Mouse (Mus musculus): ENCODE data around the gene Arl14ep. TPM values are rescaled to one million over a fixed set of nuclear protein-coding genes. Genes with fewer than 3 reads are reported as not detected.
A peak's percentile ranks its signal among the peaks of the same experiment; 100 is the strongest.

The Arl14ep gene
- polyA plus RNA-seq, 1 experiment from 2014 or later, result 45.8 TPM

DNA sequence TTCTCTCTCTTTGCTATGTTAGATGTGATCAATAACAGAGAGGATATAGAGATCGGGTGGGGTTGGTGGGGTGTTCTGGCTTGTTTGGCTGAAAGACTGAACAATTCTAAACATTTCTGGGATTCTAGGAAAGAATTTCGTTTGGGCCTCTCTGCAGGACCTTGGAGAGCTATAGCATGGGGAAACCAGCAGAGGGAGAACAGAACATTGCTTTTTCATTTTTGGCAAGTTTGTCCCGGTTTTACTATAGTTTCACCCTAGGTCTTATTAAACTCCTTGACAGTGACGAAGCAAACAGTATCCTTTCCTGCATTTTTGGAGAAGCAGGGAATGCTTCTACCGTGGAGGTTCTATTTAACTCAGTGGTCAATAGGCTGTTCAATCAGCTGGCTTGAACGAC lies 8.3 kb upstream of the Arl14ep start:
- Histone ChIP-seq H3K4me1 (ENCODE audit: insufficient read depth, low read length) (no peaks in the 10 kb centered on the region), H3K9me3 (ENCODE audit: low read length) (no peaks in the 10 kb centered on the region), H3K4me2 (replicated peaks; ENCODE audit: low read depth, low read length) (no peak overlapping the region), H3K27ac (ENCODE audit: low read length) (no peak overlapping the region), H3K9ac (replicated peaks; ENCODE audit: low read length) (no peak overlapping the region), H3K4me3 (ENCODE audit: low read length) (no peak overlapping the region), H3K27me3 (ENCODE audit: insufficient read depth, low read length) (no peaks in the 10 kb centered on the region), H3K36me3 (ENCODE audit: insufficient read depth, low read length) (no peaks in the 10 kb centered on the region)
- 47% methylated on average over 6 of the region's 6 CpGs for WGBS
- no peak for ATAC-seq (ENCODE audit: low FRiP score, low TSS enrichment)

GRCm38 (mm10) chr2:106976472-106976871 lies 2.2 kb upstream of the Arl14ep start:
- no peak for ATAC-seq (ENCODE audit: low FRiP score, low TSS enrichment)
- Histone ChIP-seq H3K27ac (ENCODE audit: low read length) (no peak overlapping the region), H3K4me2 (replicated peaks; ENCODE audit: low read depth, low read length) (no peak overlapping the region), H3K9ac (replicated peaks; ENCODE audit: low read length) (no peak overlapping the region), H3K4me1 (ENCODE audit: insufficient read depth, low read length) (peaks cover 8% of the 10 kb centered on the region; the same call in 1 of the 2 replicates), H3K4me3 (ENCODE audit: low read length) (no peak overlapping the region), H3K27me3 (ENCODE audit: insufficient read depth, low read length) (no peaks in the 10 kb centered on the region), H3K36me3 (ENCODE audit: insufficient read depth, low read length) (no peaks in the 10 kb centered on the region), H3K9me3 (ENCODE audit: low read length) (no peaks in the 10 kb centered on the region)
- 85% methylated on average over 3 of the region's 3 CpGs for WGBS

DNA sequence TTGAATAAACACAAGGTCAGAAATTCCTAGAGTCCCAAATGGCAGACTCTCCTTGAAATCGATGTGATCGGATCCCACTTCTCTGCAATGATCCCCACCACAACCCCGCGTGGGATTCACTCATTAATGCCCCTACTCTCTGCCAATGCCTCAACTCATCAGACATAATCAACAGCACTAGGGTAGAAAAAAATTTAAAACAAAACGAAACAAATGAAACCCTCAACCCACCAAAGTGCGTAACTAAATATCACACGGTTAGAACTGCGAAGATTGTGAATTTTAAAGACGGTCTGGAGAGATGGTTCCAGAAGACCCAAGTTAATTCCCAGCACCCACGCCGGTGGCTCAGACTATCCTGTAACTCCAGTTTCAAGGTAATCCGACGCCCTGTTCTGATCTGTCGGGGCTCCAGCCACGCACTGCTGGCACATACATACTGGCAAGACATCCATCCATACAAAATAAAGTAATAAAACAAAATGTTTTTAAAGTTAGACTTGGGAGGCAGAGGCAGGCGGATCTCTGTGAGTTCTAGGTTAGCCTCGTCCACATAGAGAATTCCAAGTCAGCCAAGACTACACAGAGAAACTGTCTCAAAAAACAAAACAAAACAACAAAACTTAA lies 779 bp downstream of the Arl14ep start:
- H3K27ac ChIP-seq (ENCODE audit: low read length), result no peak overlapping the region; the same call in 1 of the 2 replicates
- WGBS, result 57% methylated on average over 17 of the region's 17 CpGs
- H3K4me1 ChIP-seq (ENCODE audit: insufficient read depth, low read length), result peaks cover 8% of the 10 kb centered on the region; the same call in 1 of the 2 replicates
- peak overlapping the region; percentile 62 for H3K4me2 ChIP-seq (replicated peaks; ENCODE audit: low read depth, low read length)
- no peaks in the 10 kb centered on the region for H3K9me3 ChIP-seq (ENCODE audit: low read length)
- ATAC-seq (ENCODE audit: low FRiP score, low TSS enrichment), result peak; percentile 29; the same call in 1 of the 2 replicates
- H3K27me3 ChIP-seq (ENCODE audit: insufficient read depth, low read length), result no peaks in the 10 kb centered on the region
- peak overlapping the region; percentile 89 for H3K4me3 ChIP-seq (ENCODE audit: low read length)
- H3K9ac ChIP-seq (replicated peaks; ENCODE audit: low read length), result peak overlapping the region; percentile 95
- H3K36me3 ChIP-seq (ENCODE audit: insufficient read depth, low read length), result peaks cover 9% of the 10 kb centered on the region

- no peaks in the 10 kb centered on the region for H3K27me3 ChIP-seq (ENCODE audit: insufficient read depth, low read length)
- 86% methylated on average over 6 of the region's 6 CpGs for WGBS
- H3K4me3 ChIP-seq (ENCODE audit: low read length), result peak overlapping the region; percentile 89
- peak overlapping the region; percentile 62 for H3K4me2 ChIP-seq (replicated peaks; ENCODE audit: low read depth, low read length)
- ATAC-seq (ENCODE audit: low FRiP score, low TSS enrichment), result no peak
- H3K4me1 ChIP-seq (ENCODE audit: insufficient read depth, low read length), result peaks cover 8% of the 10 kb centered on the region; the same call in 1 of the 2 replicates
- no peaks in the 10 kb centered on the region for H3K9me3 ChIP-seq (ENCODE audit: low read length)
- no peak overlapping the region for H3K9ac ChIP-seq (replicated peaks; ENCODE audit: low read length)
- no peak overlapping the region for H3K27ac ChIP-seq (ENCODE audit: low read length)
- peaks cover 14% of the 10 kb centered on the region for H3K36me3 ChIP-seq (ENCODE audit: insufficient read depth, low read length)
These were observed 1.4 kb downstream of the Arl14ep start for GRCm38 (mm10) chr2:106972851-106973250.

DNA sequence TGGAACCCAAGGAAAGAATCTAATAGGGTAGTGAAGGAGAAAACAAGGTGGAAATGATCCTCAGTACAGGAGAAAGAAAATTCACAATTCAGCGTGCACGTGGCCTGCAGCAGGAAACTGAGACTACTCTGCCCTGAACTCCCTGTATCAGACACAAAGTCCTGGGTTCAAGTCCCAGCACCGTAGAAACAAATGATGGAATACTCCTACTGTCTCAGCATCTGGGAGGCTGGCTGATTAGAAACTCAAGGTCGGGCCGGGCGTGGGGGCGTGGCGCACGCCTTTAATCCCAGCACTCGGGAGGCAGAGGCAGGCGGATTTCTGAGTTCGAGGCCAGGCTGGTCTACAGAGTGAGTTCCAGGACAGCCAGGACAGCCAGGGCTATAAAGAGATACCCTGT lies 3.3 kb downstream of the Arl14ep start:
- Histone ChIP-seq H3K36me3 (ENCODE audit: insufficient read depth, low read length) (peaks cover 27% of the 10 kb centered on the region), H3K4me2 (replicated peaks; ENCODE audit: low read depth, low read length) (no peak overlapping the region), H3K9me3 (ENCODE audit: low read length) (no peaks in the 10 kb centered on the region), H3K27ac (ENCODE audit: low read length) (no peak overlapping the region), H3K9ac (replicated peaks; ENCODE audit: low read length) (no peak overlapping the region), H3K4me3 (ENCODE audit: low read length) (no peak overlapping the region), H3K27me3 (ENCODE audit: insufficient read depth, low read length) (no peaks in the 10 kb centered on the region), H3K4me1 (ENCODE audit: insufficient read depth, low read length) (peaks cover 8% of the 10 kb centered on the region; the same call in 1 of the 2 replicates)
- no peak for ATAC-seq (ENCODE audit: low FRiP score, low TSS enrichment)
- WGBS, result 96% methylated on average over 12 of the region's 12 CpGs

- Histone ChIP-seq H3K4me1 (ENCODE audit: insufficient read depth, low read length) (peaks cover 5% of the 10 kb centered on the region; the same call in 1 of the 2 replicates), H3K27ac (ENCODE audit: low read length) (no peak overlapping the region), H3K4me3 (ENCODE audit: low read length) (no peak overlapping the region), H3K9ac (replicated peaks; ENCODE audit: low read length) (no peak overlapping the region), H3K36me3 (ENCODE audit: insufficient read depth, low read length) (peaks cover 48% of the 10 kb centered on the region), H3K4me2 (replicated peaks; ENCODE audit: low read depth, low read length) (no peak overlapping the region), H3K27me3 (ENCODE audit: insufficient read depth, low read length) (no peaks in the 10 kb centered on the region), H3K9me3 (ENCODE audit: low read length) (no peaks in the 10 kb centered on the region)
- no peak for ATAC-seq (ENCODE audit: low FRiP score, low TSS enrichment)
- 86% methylated on average over 6 of the region's 6 CpGs for WGBS
These were observed 5.9 kb downstream of the Arl14ep start for GRCm38 (mm10) chr2:106968320-106968719.

- WGBS, result 88% methylated on average over 3 of the region's 3 CpGs
- H3K27ac ChIP-seq (ENCODE audit: low read length), result no peak overlapping the region
- no peaks in the 10 kb centered on the region for H3K27me3 ChIP-seq (ENCODE audit: insufficient read depth, low read length)
- no peaks in the 10 kb centered on the region for H3K9me3 ChIP-seq (ENCODE audit: low read length)
- H3K4me2 ChIP-seq (replicated peaks; ENCODE audit: low read depth, low read length), result no peak overlapping the region
- no peak for ATAC-seq (ENCODE audit: low FRiP score, low TSS enrichment)
- no peak overlapping the region for H3K9ac ChIP-seq (replicated peaks; ENCODE audit: low read length)
- H3K4me1 ChIP-seq (ENCODE audit: insufficient read depth, low read length), result peaks cover 11% of the 10 kb centered on the region; the same call in 1 of the 2 replicates
- H3K4me3 ChIP-seq (ENCODE audit: low read length), result no peak overlapping the region
- peaks cover 50% of the 10 kb centered on the region for H3K36me3 ChIP-seq (ENCODE audit: insufficient read depth, low read length)
These were observed 10.7 kb downstream of the Arl14ep start for GRCm38 (mm10) chr2:106963560-106963959.

GRCm38 (mm10) chr2:106961650-106962049 lies 12.6 kb downstream of the Arl14ep start:
- H3K4me3 ChIP-seq (ENCODE audit: low read length), result no peak overlapping the region
- WGBS, result 84% methylated on average over 3 of the region's 3 CpGs
- no peak overlapping the region for H3K27ac ChIP-seq (ENCODE audit: low read length)
- peaks cover 13% of the 10 kb centered on the region; the same call in 1 of the 2 replicates for H3K4me1 ChIP-seq (ENCODE audit: insufficient read depth, low read length)
- H3K9me3 ChIP-seq (ENCODE audit: low read length), result no peaks in the 10 kb centered on the region
- no peak overlapping the region for H3K4me2 ChIP-seq (replicated peaks; ENCODE audit: low read depth, low read length)
- H3K9ac ChIP-seq (replicated peaks; ENCODE audit: low read length), result no peak overlapping the region
- no peak for ATAC-seq (ENCODE audit: low FRiP score, low TSS enrichment)
- H3K27me3 ChIP-seq (ENCODE audit: insufficient read depth, low read length), result no peaks in the 10 kb centered on the region
- peaks cover 34% of the 10 kb centered on the region for H3K36me3 ChIP-seq (ENCODE audit: insufficient read depth, low read length)

- peaks cover 32% of the 10 kb centered on the region for H3K36me3 ChIP-seq (ENCODE audit: insufficient read depth, low read length)
- H3K9ac ChIP-seq (replicated peaks; ENCODE audit: low read length), result no peak overlapping the region
- WGBS, result 73% methylated on average over 2 of the region's 2 CpGs
- H3K9me3 ChIP-seq (ENCODE audit: low read length), result no peaks in the 10 kb centered on the region
- no peaks in the 10 kb centered on the region for H3K27me3 ChIP-seq (ENCODE audit: insufficient read depth, low read length)
- no peak overlapping the region for H3K4me3 ChIP-seq (ENCODE audit: low read length)
- H3K4me1 ChIP-seq (ENCODE audit: insufficient read depth, low read length), result peaks cover 13% of the 10 kb centered on the region; the same call in 1 of the 2 replicates
- no peak overlapping the region for H3K4me2 ChIP-seq (replicated peaks; ENCODE audit: low read depth, low read length)
- H3K27ac ChIP-seq (ENCODE audit: low read length), result no peak overlapping the region
- ATAC-seq (ENCODE audit: low FRiP score, low TSS enrichment), result no peak
These were observed 13.2 kb downstream of the Arl14ep start for GRCm38 (mm10) chr2:106961066-106961465.

DNA sequence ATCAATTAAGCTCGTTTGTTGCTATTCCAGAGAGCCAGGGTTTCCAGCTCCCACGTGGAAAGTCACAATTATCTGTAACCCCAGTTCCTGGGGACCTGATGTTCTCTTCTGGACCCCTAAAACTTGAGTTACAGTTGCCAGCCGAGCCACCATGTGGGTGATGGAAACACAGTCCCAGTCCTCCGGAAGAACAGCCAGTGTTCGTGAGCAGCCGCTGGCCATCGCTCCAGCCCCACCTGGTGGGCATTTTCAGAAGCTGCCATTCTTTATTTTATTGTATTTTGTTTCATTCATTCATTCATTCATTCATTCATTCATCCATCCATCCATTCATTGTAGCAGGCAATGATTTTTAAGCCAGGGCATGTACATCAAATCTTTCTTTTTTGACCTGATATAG lies 14.0 kb downstream of the Arl14ep start:
- H3K27me3 ChIP-seq (ENCODE audit: insufficient read depth, low read length), result no peaks in the 10 kb centered on the region
- ATAC-seq (ENCODE audit: low FRiP score, low TSS enrichment), result no peak
- no peak overlapping the region for H3K27ac ChIP-seq (ENCODE audit: low read length)
- H3K4me2 ChIP-seq (replicated peaks; ENCODE audit: low read depth, low read length), result no peak overlapping the region
- H3K9ac ChIP-seq (replicated peaks; ENCODE audit: low read length), result no peak overlapping the region
- H3K9me3 ChIP-seq (ENCODE audit: low read length), result no peaks in the 10 kb centered on the region
- H3K4me3 ChIP-seq (ENCODE audit: low read length), result no peak overlapping the region
- H3K4me1 ChIP-seq (ENCODE audit: insufficient read depth, low read length), result peaks cover 13% of the 10 kb centered on the region; the same call in 1 of the 2 replicates
- WGBS, result 36% methylated on average over 7 of the region's 7 CpGs
- peaks cover 25% of the 10 kb centered on the region for H3K36me3 ChIP-seq (ENCODE audit: insufficient read depth, low read length)

All from kidney, embryonic 16.5 days (tissue).